Mouse (Mus musculus): Measurements from ENCODE around the gene Yju2.

DNA sequence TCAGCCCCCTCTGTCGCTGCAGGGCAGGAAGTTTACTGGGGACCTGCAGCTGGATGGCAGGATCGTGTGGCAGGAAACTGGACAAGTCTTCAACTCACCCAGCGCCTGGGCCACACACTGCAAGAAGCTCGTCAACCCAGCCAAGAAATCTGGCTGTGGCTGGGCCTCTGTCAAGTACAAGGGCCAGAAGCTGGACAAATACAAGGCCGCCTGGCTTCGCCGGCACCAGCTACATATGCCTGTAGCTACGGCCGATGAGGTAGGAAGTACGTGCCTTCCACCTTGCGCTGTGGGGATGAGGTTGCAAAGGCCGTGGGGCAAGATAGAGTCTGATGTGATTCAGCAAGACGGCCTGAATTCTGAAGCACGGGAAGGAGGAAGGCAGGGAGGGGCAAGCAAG, 51.4 kb downstream of the Yju2 start:
- TF ChIP-seq CTCF (conservative IDR thresholded peaks at IDR 0.05; ENCODE audit: low read length) = no peak
- no peak for TF ChIP-seq POU5F1 (IDR thresholded peaks at IDR 0.05; ENCODE audit: borderline replicate concordance, low read length)
- TF ChIP-seq NANOG (IDR thresholded peaks at IDR 0.05; ENCODE audit: borderline replicate concordance, low read length) = no peak

All from E14TG2a.4 (cell line).